Mouse (Mus musculus) thymus, adult 2 months (tissue): ENCODE data around the gene Gpr84.

Experiments
- CTCF ChIP-seq: fragments of 200-500 bp; IDR thresholded peaks from 2 replicates; pipeline ENCODE4 v1.5.1; 2012; ENCODE audit warnings: mild to moderate bottlenecking, control low read depth, low read length, moderate library complexity, borderline replicate concordance; ENCODE audit not compliant: control insufficient read depth, poor library complexity, insufficient read depth; ENCODE audit errors: extremely low read depth
- POLR2A ChIP-seq: fragments of 200-500 bp; IDR thresholded peaks from 2 replicates; pipeline ENCODE4 v1.6.1; 2012; ENCODE audit warnings: mild to moderate bottlenecking, low read length, control low read depth, moderate library complexity; ENCODE audit not compliant: control insufficient read depth, poor library complexity, insufficient read depth; ENCODE audit errors: extremely low read depth

GRCm38 (mm10) chr15:103264794-103265193 lies 45.6 kb downstream of the Gpr84 start:
- TF ChIP-seq POLR2A = no peak
- TF ChIP-seq CTCF = no peak
